11 mouse cellular contexts compared by ENCODE assay signal in genomic region chr7:121571741-121572140, GRCm38 (mm10).
DNase-seq lines count a peak whose midpoint lies in the region; ATAC-seq lines count a peak whose summit lies in the region.
"Had no signal": no experiment of that assay in that cellular context is flagged by ENCODE, and none has a peak within 500 bp of the region (broad histone marks: within the 10 kb centered on the region; RNA-seq: fewer than 3 reads in every experiment).

No protein-coding gene starts in this region.

- WGBS in hindbrain, embryonic 10.5 days = 38% methylated on average over 3 of the region's 3 CpGs
- WGBS in hindbrain, embryonic 12.5 days = 24% methylated on average over 3 of the region's 3 CpGs
- WGBS in forebrain, embryonic 15.5 days = under 1% methylated on average over 3 of the region's 3 CpGs
- 13% methylated on average over 3 of the region's 3 CpGs for WGBS in midbrain, embryonic 13.5 days
- WGBS in intestine, embryonic 15.5 days = 78% methylated on average over 3 of the region's 3 CpGs

- no peak overlapping the region for H3K9ac ChIP-seq in hindbrain, embryonic 12.5 days
- H3K9ac ChIP-seq in forebrain, embryonic 15.5 days (replicated peaks) = no peak overlapping the region
- no peak overlapping the region for H3K9ac ChIP-seq in midbrain, embryonic 13.5 days (replicated peaks)
- H3K9ac ChIP-seq in intestine, embryonic 15.5 days = no peak overlapping the region
- H3K9ac ChIP-seq: neural tube, embryonic 12.5 days had no signal

- no peaks in the 10 kb centered on the region for H3K9me3 ChIP-seq in hindbrain, embryonic 10.5 days
- no peaks in the 10 kb centered on the region for H3K9me3 ChIP-seq in hindbrain, embryonic 12.5 days (replicated peaks)
- no peaks in the 10 kb centered on the region for H3K9me3 ChIP-seq in forebrain, embryonic 15.5 days
- no peaks in the 10 kb centered on the region for H3K9me3 ChIP-seq in midbrain, embryonic 13.5 days
- no peaks in the 10 kb centered on the region for H3K9me3 ChIP-seq in intestine, embryonic 15.5 days
- H3K9me3 ChIP-seq: neural tube, embryonic 12.5 days had no signal

- no peaks in the 10 kb centered on the region for H3K27me3 ChIP-seq in hindbrain, embryonic 10.5 days (ENCODE audit: insufficient read depth, poor library complexity, severe bottlenecking)
- no peaks in the 10 kb centered on the region for H3K27me3 ChIP-seq in hindbrain, embryonic 12.5 days
- no peaks in the 10 kb centered on the region for H3K27me3 ChIP-seq in forebrain, embryonic 15.5 days
- H3K27me3 ChIP-seq in midbrain, embryonic 13.5 days = no peaks in the 10 kb centered on the region
- H3K27me3 ChIP-seq in intestine, embryonic 15.5 days (replicated peaks) = no peaks in the 10 kb centered on the region
- H3K27me3 ChIP-seq: neural tube, embryonic 12.5 days had no signal

- no peaks in the 10 kb centered on the region for H3K36me3 ChIP-seq in hindbrain, embryonic 10.5 days
- no peaks in the 10 kb centered on the region for H3K36me3 ChIP-seq in hindbrain, embryonic 12.5 days
- no peaks in the 10 kb centered on the region for H3K36me3 ChIP-seq in forebrain, embryonic 15.5 days
- no peaks in the 10 kb centered on the region for H3K36me3 ChIP-seq in midbrain, embryonic 13.5 days
- no peaks in the 10 kb centered on the region for H3K36me3 ChIP-seq in intestine, embryonic 15.5 days
- H3K36me3 ChIP-seq: neural tube, embryonic 12.5 days had no signal

- DNase-seq in hindbrain, embryonic 10.5 days (ENCODE audit: low spot score) = no peak
- DNase-seq in embryo, embryonic 10.5 days (ENCODE audit: low spot score) = peak; percentile 47
- DNase-seq: lung, postnatal 36 days; thymus, adult 18-20 months had no signal

- ATAC-seq in hindbrain, embryonic 12.5 days (ENCODE audit: low FRiP score) = no peak
- ATAC-seq in forebrain, embryonic 15.5 days (replicated peaks) = 0 out of 2 replicates have a peak, but pooled peaks have one; percentile 38
- no peak for ATAC-seq in midbrain, embryonic 13.5 days
- no peak for ATAC-seq in intestine, embryonic 15.5 days
- no peak for ATAC-seq in CD4-positive, CD25-positive, alpha-beta regulatory T cell, adult 4 months
- ATAC-seq: Patski had no signal

- H3K27ac ChIP-seq in hindbrain, embryonic 10.5 days = peak overlapping the region; percentile 45; the same call in 1 of the 2 replicates
- no peak overlapping the region for H3K27ac ChIP-seq in hindbrain, embryonic 12.5 days
- peak overlapping the region; percentile 38 for H3K27ac ChIP-seq in forebrain, embryonic 15.5 days (replicated peaks)
- H3K27ac ChIP-seq in midbrain, embryonic 13.5 days = peak overlapping the region; percentile 44; the same call in 1 of the 2 replicates
- H3K27ac ChIP-seq in intestine, embryonic 15.5 days = no peak overlapping the region
- H3K27ac ChIP-seq: neural tube, embryonic 12.5 days had no signal

- peaks cover 12% of the 10 kb centered on the region for H3K4me1 ChIP-seq in hindbrain, embryonic 10.5 days (replicated peaks)
- H3K4me1 ChIP-seq in hindbrain, embryonic 12.5 days = peaks cover 8% of the 10 kb centered on the region; the same call in 1 of the 2 replicates
- H3K4me1 ChIP-seq in forebrain, embryonic 15.5 days = peaks cover 18% of the 10 kb centered on the region
- H3K4me1 ChIP-seq in midbrain, embryonic 13.5 days (replicated peaks) = no peaks in the 10 kb centered on the region
- no peaks in the 10 kb centered on the region for H3K4me1 ChIP-seq in intestine, embryonic 15.5 days (replicated peaks)

- no peak overlapping the region for H3K4me3 ChIP-seq in hindbrain, embryonic 10.5 days
- H3K4me3 ChIP-seq in hindbrain, embryonic 12.5 days = no peak overlapping the region
- no peak overlapping the region for H3K4me3 ChIP-seq in forebrain, embryonic 15.5 days
- H3K4me3 ChIP-seq in midbrain, embryonic 13.5 days (replicated peaks) = no peak overlapping the region
- no peak overlapping the region for H3K4me3 ChIP-seq in intestine, embryonic 15.5 days (replicated peaks)
- H3K4me3 ChIP-seq: neural tube, embryonic 12.5 days had no signal

- no peak overlapping the region for H3K4me2 ChIP-seq in hindbrain, embryonic 12.5 days (replicated peaks)
- H3K4me2 ChIP-seq in forebrain, embryonic 15.5 days (replicated peaks) = no peak overlapping the region
- no peak overlapping the region for H3K4me2 ChIP-seq in midbrain, embryonic 13.5 days (replicated peaks)
- no peak overlapping the region for H3K4me2 ChIP-seq in intestine, embryonic 15.5 days (replicated peaks)
- H3K4me2 ChIP-seq: neural tube, embryonic 12.5 days had no signal

Comparison
In these comparisons a context has a peak if more than half of its experiments do, and no peak if none do; other contexts are left out.
1. H3K27ac ChIP-seq: peak in hindbrain, embryonic 10.5 days (single experiment), forebrain, embryonic 15.5 days (single experiment) and midbrain, embryonic 13.5 days (single experiment); none in hindbrain, embryonic 12.5 days (single experiment) and intestine, embryonic 15.5 days (single experiment).